Mouse (Mus musculus): ENCODE results near the gene Ptpra.

The Ptpra gene

GRCm38 (mm10) chr2:130597601-130598010, 147.5 kb downstream of the Ptpra start:
- DNase-seq (ENCODE audit: low read depth, low spot score) = no peak

GRCm38 (mm10) chr2:130598399-130598798, 148.3 kb downstream of the Ptpra start:
- DNase-seq (ENCODE audit: low read depth, low spot score) = no peak

GRCm38 (mm10) chr2:130602195-130602594, 152.1 kb downstream of the Ptpra start:
- DNase-seq (ENCODE audit: low read depth, low spot score) = no peak

All from forelimb bud, embryonic 11.5 days (tissue).